Mouse (Mus musculus): ENCODE data around the gene Bloc1s5. TPM values are rescaled to one million over a fixed set of nuclear protein-coding genes. Genes with fewer than 3 reads are reported as not detected.

Gene Bloc1s5
- total RNA-seq, 2 experiments from 2014 or later = 10.2 to 10.8 TPM

DNA sequence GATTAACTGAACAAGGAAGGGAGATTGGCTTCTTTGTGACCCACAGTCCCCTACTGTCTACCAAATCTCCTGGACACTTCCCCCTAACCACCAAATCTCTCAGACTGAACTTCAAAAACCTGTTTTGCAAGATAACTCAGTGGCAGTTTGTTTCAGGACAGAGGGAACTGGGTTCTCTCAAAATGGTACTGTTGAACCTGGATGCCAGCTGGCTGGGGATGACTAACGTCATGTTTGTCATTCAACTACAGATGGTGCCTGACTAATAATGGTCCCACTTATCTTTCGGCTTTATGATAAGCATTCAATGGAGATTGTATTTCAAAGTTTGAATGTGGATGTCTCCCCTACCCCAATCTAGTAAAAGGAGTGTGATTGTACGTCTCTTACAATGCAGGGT, 60.2 kb downstream of the Bloc1s5 start:
- DNase-seq (ENCODE audit: low spot score in 2 of 2) = no peak

DNA sequence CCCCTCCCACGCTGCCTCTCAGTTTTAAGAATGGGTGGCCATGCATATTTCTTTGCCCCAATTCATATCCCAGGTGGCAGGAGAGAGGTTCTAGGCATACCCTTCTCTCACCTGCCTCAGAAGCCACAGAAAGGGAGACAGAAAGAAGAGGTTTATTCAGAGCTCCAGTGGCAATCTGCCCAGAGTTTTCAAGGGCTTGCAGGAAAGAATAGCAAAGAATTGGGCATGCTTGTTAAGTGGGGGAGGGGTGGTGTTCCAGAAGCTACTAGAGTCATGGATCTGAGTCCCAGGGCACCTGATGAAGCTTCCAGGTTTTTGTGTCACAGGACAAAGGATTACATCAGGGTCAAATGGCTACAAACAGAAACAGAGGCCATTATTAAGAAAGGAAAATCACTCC, 61.6 kb downstream of the Bloc1s5 start:
- no peak for DNase-seq (ENCODE audit: low spot score in 2 of 2)

DNA sequence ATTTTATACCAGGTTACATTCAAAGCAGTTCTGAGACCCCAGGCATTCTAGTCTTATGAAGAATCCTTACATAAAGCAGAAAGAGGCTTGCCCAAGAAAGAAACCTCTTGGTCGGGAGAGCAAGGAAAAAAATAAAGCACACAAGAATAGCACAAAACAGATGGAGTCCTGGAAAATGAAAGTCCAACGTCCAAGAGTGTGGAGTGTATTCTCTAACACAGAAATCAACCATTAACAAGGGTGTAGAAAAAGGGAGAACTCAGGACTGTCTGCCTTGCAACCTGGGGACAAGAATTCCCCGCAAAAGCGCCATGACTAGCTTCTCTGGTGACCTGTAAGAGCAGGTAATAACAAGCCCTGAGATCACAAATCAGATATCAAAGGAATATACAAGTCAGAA, 69.7 kb downstream of the Bloc1s5 start:
- no peak for DNase-seq (ENCODE audit: low spot score in 2 of 2)

DNA sequence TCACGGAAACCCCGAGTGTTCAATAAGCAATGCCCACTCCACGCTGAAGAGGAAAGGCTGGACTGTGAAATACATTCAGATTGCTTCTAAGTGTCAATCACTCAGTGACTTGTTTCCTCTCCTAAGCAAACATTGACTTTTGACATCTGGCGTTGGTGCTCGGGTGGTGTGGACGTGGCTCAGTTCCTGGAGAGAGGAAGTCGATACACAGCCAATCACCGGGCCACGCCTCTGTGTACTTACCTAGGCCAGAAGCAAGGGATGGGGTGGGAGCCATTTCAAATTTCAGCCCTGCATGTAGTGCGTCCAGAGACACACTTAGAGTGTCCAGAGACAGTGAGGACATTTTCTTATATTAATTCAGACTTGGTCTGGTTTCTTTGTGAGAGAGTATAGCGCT, 80.3 kb downstream of the Bloc1s5 start:
- DNase-seq (ENCODE audit: low spot score in 2 of 2) = no peak

DNA sequence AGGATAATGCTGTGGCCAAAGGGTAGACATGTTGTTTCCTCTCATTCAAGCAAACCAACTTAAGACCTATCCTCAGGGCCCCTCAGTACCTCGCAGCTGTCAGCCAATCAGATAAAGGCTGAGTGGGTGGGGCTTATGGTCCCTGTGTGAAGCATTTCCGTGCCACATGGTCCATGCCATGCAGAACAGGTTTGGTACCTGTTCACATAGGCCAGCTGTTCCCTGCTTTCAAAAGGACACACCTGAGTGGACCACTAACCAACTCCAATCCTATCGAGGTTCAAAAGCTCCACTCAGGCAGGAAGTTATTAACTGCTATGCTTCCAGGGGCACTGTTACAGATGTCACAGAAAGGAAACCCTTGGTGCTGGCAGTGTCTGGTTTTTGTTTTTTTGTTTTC, 80.7 kb downstream of the Bloc1s5 start:
- no peak for DNase-seq (ENCODE audit: low spot score in 2 of 2)

DNA sequence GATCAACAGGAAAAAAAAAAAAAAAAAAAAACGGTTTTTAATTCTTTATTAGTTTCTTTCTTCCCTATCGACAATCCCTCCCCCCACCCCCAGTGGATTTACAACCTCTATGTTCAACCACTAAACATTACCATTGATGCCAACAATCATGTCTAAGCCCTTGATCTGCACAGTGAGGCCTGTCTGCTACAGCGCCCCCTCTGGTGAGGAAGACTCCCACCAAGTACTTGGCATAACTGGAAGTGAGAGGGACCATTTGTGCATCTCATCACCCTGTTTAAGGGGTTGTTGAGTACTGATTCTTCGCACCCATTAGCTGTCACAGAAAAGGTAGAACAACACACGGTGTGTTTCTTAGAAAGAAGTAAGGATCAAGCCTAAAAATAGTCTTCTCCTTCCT, 86.2 kb downstream of the Bloc1s5 start:
- no peak for DNase-seq (ENCODE audit: low spot score in 2 of 2)

DNA sequence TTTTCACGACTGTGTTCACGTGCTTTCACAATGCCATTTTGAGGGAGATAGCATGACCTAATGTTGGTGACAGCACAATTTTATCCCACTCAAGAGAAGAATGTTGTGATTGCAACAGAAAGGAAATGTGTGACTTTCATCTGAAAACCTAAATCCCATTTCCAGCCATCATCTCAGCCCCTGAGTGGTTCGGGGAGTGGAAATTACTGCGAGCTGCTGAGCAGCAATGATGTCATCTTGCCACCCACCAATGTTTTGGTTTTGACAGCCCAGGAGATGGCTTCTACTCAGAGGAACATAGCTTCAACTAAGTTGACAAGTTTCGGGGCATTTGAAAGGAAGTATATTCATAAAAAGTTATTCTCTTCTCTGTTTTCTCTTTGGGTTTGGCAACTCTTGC, 87.2 kb downstream of the Bloc1s5 start:
- no peak for DNase-seq (ENCODE audit: low spot score in 2 of 2)

DNA sequence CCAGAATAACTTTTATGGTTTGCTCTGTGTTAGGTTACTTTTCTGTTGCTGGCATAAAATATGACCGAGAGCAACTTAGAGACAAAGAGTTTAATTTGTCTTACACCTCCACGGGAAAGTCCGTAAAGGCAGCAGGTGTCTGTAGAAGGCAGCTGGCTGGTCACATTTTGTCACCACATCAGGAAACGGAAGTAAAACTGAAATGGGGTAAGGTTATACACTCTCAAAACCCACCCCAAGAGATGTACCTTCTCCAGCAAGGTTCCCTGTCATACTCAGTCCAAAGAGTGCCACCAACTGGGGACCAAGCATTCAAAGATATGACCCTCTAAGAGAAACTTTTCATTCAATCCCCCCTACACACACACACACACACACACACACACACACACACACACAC, 88.2 kb downstream of the Bloc1s5 start:
- DNase-seq (ENCODE audit: low spot score in 2 of 2) = no peak

DNA sequence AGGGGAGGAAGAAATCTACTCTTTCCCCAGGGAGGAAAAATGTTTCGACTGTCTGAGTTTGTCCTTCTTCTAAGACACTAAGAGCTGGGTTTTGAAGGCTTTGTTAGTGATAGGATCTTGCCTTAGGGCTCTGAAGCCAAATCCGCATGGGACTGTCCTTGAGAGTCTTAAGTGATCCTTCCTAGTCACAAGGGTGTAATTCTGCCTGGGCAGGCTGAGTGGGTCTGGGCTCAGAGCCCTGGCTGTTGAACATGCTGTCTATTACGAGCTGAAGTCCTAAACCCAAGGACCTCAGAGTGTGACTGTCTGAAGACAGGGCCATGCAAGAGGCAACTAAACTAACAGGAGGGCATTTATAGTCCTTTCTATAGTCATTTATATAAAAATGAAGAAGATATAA, 89.4 kb downstream of the Bloc1s5 start:
- no peak for DNase-seq (ENCODE audit: low spot score in 2 of 2)

DNA sequence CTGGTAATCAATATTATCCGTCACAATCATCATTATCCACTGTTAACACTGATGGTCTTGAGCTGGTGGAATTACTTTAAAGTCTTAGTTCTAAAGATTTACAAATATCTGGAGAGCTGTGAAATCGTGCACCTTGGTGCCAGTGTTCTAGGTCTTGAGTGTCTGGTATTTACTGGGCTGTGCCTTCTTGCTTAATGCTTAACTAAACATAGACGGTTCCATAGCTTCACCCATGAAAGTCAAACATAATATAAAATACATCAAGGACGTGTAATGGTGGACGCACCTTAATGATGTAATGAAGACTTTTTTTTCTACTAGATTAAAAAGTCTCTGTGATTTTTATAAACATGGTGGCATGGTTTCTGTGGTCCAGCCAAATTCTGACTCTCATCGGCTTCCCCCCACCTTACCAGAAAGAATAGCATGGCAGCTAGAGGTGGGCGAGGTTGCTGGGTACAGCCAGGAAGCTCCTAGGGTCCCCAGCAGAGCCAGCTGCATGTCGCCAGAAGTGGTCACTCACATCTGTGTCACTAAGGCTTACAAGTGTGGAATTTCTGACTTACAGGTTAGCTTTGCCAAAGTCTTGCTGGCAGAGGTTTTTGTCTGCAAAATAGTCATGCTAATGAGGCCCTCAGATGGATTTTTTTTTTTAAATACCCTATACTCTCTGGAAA, 90.0 kb downstream of the Bloc1s5 start:
- DNase-seq (ENCODE audit: low spot score in 2 of 2) = no peak

DNA sequence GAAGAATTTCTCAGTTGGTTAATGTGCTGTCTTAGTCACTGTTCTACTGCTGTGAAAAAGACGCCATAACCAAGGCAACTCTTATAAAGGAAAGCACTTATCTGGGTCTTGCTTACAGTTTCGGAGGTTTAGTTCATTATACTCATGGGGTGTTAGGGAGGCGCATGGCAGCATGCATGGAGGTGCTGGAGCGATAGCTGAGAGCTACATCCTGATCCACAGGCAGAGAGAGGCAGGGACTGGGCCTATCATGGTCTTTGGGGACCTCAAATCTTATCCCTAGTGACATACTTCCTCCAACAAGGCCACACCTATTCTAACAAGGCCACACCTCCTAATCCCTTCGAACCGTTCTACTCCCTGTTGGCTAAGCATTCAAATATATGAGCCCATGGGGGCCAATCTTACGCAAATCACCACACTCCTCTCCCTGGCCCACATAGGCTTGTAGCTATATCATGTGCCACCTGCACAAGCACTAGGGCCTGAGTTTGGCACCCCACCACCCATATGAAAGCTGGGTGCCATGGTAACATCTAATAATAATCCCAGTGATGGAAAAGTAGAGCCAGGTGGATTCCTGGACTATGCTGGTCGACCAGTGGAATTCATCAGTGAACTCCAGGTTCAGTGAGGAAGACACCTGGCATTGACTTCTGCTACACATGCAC, 91.3 kb downstream of the Bloc1s5 start:
- no peak for DNase-seq (ENCODE audit: low spot score in 2 of 2)

Other genes with a start within 250 kb of the Bloc1s5 start
- gene Txndc5, start 106.3 kb downstream of the Bloc1s5 start, total RNA-seq (2021) = 100 to 1,000 TPM; 118 to 121 TPM
- gene Eef1e1, start 23.9 kb upstream of the Bloc1s5 start, total RNA-seq (2021) = 10 to 100 TPM; 13.7 to 18.0 TPM

Measured in gastrocnemius, postnatal 4 days (tissue).